Mouse (Mus musculus): ENCODE measurements at regions not wholly inside any gene's neighbourhood (a gene's known extent, or its start where the extent isn't known, plus 50 kb on each side); places are given as distances from the start of the nearest gene placed in this dataset.

- DNase-seq: no peak
Observed at GRCm38 (mm10) chr5:4498425-4498824, 259.4 kb downstream of the Fzd1 start.

DNA sequence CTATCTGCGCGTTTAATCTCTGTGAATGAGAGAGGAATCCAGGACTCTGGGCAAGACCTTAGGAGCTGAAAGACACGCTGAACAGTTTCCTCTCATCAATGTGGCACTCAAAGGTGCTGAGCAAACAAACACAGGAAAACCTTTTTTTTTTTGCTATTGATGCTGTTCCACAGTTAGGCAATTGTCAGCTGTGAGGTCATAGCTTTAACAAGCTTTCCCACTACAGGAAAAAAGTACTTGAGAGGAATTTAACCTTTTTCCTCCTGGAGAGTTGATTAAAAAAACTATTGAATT, 261.0 kb downstream of the Fzd1 start:
- no peak for DNase-seq

DNA sequence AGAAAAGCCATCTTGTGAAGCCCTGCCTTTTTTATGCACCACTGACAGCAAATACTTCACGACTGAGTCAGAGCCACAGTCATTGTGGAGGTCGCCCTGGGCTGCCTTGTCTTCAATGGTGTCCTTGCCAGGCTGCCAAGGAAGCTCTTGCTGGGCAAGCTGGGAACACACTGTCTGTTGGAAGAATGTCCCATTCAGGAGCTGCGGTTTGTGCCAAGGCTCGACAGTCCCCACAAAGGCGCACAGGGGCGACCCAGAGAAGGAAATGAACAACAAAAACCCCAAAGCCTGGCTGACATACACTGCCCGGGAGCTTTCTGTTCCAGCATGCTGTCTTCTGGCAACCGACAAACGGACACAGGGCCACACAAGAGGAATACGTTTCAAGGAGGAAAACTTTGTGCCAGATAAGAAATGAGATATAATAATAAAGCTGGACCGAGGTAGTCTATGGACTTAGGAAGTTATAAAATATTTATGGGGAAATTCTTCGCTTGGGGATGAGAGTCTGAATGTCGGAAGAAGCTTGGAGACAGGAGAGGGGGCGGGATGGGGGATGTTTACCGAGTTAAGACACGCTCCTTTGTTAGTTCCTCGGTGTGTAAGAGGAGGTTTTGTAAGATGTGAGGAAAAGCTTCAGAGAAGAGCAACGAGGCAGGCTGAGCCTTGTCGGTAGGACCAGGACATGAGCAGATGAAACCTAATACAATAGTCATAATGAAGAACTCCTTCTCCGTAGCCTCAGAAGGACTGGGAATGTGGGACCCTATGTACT, 261.5 kb downstream of the Fzd1 start:
- DNase-seq: peak; percentile 74

- DNase-seq: no peak
Observed at GRCm38 (mm10) chr5:4495482-4495881, 262.4 kb downstream of the Fzd1 start.

- DNase-seq: no peak
Observed at GRCm38 (mm10) chr5:4486391-4487132, 271.3 kb downstream of the Fzd1 start.

DNA sequence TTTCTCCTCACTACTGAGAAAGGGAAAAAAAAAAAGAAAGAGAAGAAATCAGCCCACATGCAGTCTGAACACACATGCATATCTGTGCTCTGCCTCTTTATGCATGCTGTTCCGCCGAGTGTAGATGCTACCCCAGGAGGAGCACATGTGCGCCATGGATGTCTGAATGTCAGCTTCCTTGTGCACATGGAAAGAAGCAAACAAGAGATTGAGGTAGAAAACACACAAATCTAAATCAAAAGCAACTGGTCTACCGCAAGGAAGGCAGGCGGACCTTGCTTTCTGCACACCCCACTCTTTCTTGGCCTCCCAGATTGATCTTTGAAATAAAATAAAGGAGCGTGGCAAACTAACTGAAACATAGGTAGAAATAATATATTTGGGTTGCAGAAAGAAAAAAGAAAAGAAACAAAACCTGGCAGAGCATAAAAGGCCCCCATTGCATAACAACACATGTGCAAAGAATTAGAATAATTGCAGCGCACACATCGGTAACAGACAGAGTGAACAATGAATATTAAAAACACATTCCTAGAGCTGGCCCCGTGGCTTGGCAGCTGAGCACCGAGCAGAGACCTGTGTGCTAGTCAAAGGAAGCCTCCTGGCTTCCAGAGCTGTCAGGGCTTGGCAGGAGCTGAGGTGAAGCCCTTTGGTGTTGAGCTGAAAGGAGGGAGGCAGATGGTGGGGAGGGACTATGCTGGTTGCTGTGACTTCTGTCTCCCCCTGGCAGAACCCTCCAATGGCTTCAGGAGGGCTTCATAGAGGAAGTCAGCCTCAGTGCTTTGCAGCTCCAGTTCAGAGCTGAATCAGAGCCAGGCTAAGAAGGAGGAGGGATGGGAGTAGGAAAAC, 272.1 kb downstream of the Fzd1 start:
- DNase-seq: no peak

- no peak for DNase-seq
Observed at GRCm38 (mm10) chr5:4484780-4485179, 273.1 kb downstream of the Fzd1 start.

GRCm38 (mm10) chr5:4484151-4484550, 273.7 kb downstream of the Fzd1 start:
- DNase-seq: no peak

GRCm38 (mm10) chr5:4474255-4474654, 282.1 kb downstream of the Mterf1b start:
- no peak for DNase-seq
